Mouse (Mus musculus) yolk sac, embryonic 10.5 days (tissue): ENCODE measurements around the gene Angpt4.

Source experiments
- DNase-seq: peaks from one replicate; pipeline ENCODE4 v3.0.0-alpha.2; 2017; ENCODE audit warnings: low spot score

Angpt4 gene

GRCm38 (mm10) chr2:151915111-151915510 is 4.1 kb downstream of the Angpt4 start:
- DNase-seq: no peak

GRCm38 (mm10) chr2:151916061-151916831 is 5.2 kb downstream of the Angpt4 start:
- peak; percentile 56 for DNase-seq

GRCm38 (mm10) chr2:151919140-151919539 is 8.1 kb downstream of the Angpt4 start:
- DNase-seq: no peak

GRCm38 (mm10) chr2:151921068-151921467 is 10.1 kb downstream of the Angpt4 start:
- no peak for DNase-seq

GRCm38 (mm10) chr2:151921596-151921995 is 10.6 kb downstream of the Angpt4 start:
- peak; percentile 62 for DNase-seq

- DNase-seq: no peak
Observed at GRCm38 (mm10) chr2:151924276-151924675, 13.3 kb downstream of the Angpt4 start.

- no peak for DNase-seq
Observed at GRCm38 (mm10) chr2:151925715-151926114, 14.7 kb downstream of the Angpt4 start.

GRCm38 (mm10) chr2:151927103-151927502 is 16.1 kb downstream of the Angpt4 start:
- no peak for DNase-seq

GRCm38 (mm10) chr2:151930389-151931074 is 19.5 kb downstream of the Angpt4 start:
- peak; percentile 71 for DNase-seq

GRCm38 (mm10) chr2:151937893-151938292 is 26.9 kb downstream of the Angpt4 start:
- no peak for DNase-seq

- DNase-seq: no peak
Observed at GRCm38 (mm10) chr2:151938780-151939200, 27.8 kb downstream of the Angpt4 start.

- no peak for DNase-seq
Observed at GRCm38 (mm10) chr2:151939651-151940420, 28.8 kb downstream of the Angpt4 start.

GRCm38 (mm10) chr2:151941269-151941668 is 30.3 kb downstream of the Angpt4 start:
- no peak for DNase-seq

GRCm38 (mm10) chr2:151944106-151944505 is 33.1 kb downstream of the Angpt4 start:
- no peak for DNase-seq

GRCm38 (mm10) chr2:151947617-151948016 is 36.6 kb downstream of the Angpt4 start:
- no peak for DNase-seq

- DNase-seq: no peak
Observed at GRCm38 (mm10) chr2:151948311-151948710, 37.3 kb downstream of the Angpt4 start.

- no peak for DNase-seq
Observed at GRCm38 (mm10) chr2:151949082-151949774, 38.2 kb downstream of the Angpt4 start.

- DNase-seq: no peak
Observed at GRCm38 (mm10) chr2:151953665-151954064, 42.7 kb downstream of the Angpt4 start.

- no peak for DNase-seq
Observed at GRCm38 (mm10) chr2:151956500-151957137, 45.6 kb downstream of the Angpt4 start.

- DNase-seq: peak; percentile 80
Observed at GRCm38 (mm10) chr2:151959274-151959673, 48.3 kb downstream of the Angpt4 start.
